Mouse (Mus musculus) ES-Bruce4 (cell line): ENCODE measurements around the gene Hist1h2bj. TPM values are rescaled to one million over a fixed set of nuclear protein-coding genes. Genes with fewer than 3 reads are reported as not detected.
"Not testable (repeated sequence)": the region's sequence is repeated elsewhere in the genome, so short reads cannot be mapped to it uniquely, and the experiment has no call there.

Experiments used
- H3K27ac ChIP-seq: 2 replicates; pipeline ENCODE4 v1.5.1; 2012; ENCODE audit warnings: low read length, inconsistent platforms; ENCODE audit not compliant: insufficient read depth
- H3K27me3 ChIP-seq: 2 replicates; pipeline ENCODE4 v1.6.1; 2012; ENCODE audit warnings: mild to moderate bottlenecking, low read length, inconsistent platforms; ENCODE audit not compliant: control insufficient read depth, poor library complexity, insufficient read depth, severe bottlenecking
- H3K36me3 ChIP-seq: 2 replicates; pipeline ENCODE4 v1.6.1; 2012; ENCODE audit warnings: inconsistent platforms, mild to moderate bottlenecking, low read length, moderate library complexity; ENCODE audit not compliant: control insufficient read depth, poor library complexity, insufficient read depth, severe bottlenecking
- H3K4me1 ChIP-seq: one replicate; pipeline ENCODE4 v1.8.1; 2011; ENCODE audit warnings: low read length; ENCODE audit not compliant: control insufficient read depth, insufficient read depth
- H3K4me3 ChIP-seq: 2 replicates; pipeline ENCODE4 v1.5.1; 2011; ENCODE audit warnings: low read depth, mild to moderate bottlenecking, low read length
- H3K9ac ChIP-seq: 2 replicates; pipeline ENCODE4 v1.6.1; 2012; ENCODE audit warnings: low read depth, mild to moderate bottlenecking, inconsistent platforms; ENCODE audit not compliant: poor library complexity, severe bottlenecking
- H3K9me3 ChIP-seq: replicated peaks from 2 replicates; pipeline ENCODE4 v1.6.1; 2012; ENCODE audit warnings: mild to moderate bottlenecking, low read length, inconsistent platforms; ENCODE audit not compliant: control insufficient read depth, poor library complexity, insufficient read depth, severe bottlenecking
- CTCF ChIP-seq: IDR thresholded peaks from one replicate; pipeline ENCODE4 v1.8.1; 2011; ENCODE audit warnings: low read depth, low read length
- EP300 ChIP-seq: IDR thresholded peaks from 2 replicates; pipeline ENCODE4 v1.6.1; 2011; ENCODE audit warnings: low read depth, low read length; ENCODE audit not compliant: insufficient read depth
- POLR2A ChIP-seq: IDR thresholded peaks from one replicate; pipeline ENCODE4 v1.8.1; 2011; ENCODE audit warnings: low read length; ENCODE audit not compliant: insufficient read depth
- polyA plus RNA-seq: library from polyadenylated mRNA; stranded (reverse); fragments of >200 nt; gene quantifications from 2 replicates; pipeline ENCODE4 v1.2.4, GENCODE M21; 2011; ENCODE audit warnings: low read depth; ENCODE audit not compliant: missing spikeins, insufficient read depth, insufficient read length

The Hist1h2bj gene
- polyA plus RNA-seq, 1 experiment: 14.6 TPM

- Histone ChIP-seq H3K9me3 (no peaks in the 10 kb centered on the region), H3K4me3 (no peak overlapping the region), H3K9ac (peak overlapping the region; percentile 98), H3K27me3 (no peaks in the 10 kb centered on the region), H3K36me3 (no peaks in the 10 kb centered on the region), H3K4me1 (no peaks in the 10 kb centered on the region), H3K27ac (peak overlapping the region; percentile 98)
- TF ChIP-seq EP300: no peak
- no peak for TF ChIP-seq CTCF
- no peak for TF ChIP-seq POLR2A
Measured at GRCm38 (mm10) chr13:22036986-22037385, 6.0 kb upstream of the Hist1h2bj start.

- Histone ChIP-seq H3K9ac (peak overlapping the region; percentile 98), H3K36me3 (no peaks in the 10 kb centered on the region), H3K27ac (no peak overlapping the region), H3K4me3 (no peak overlapping the region), H3K27me3 (no peaks in the 10 kb centered on the region), H3K9me3 (no peaks in the 10 kb centered on the region), H3K4me1 (no peaks in the 10 kb centered on the region)
- no peak for TF ChIP-seq CTCF
- TF ChIP-seq POLR2A: no peak
- no peak for TF ChIP-seq EP300
Measured at GRCm38 (mm10) chr13:22037415-22037814, 5.6 kb upstream of the Hist1h2bj start.

GRCm38 (mm10) chr13:22039364-22039763, 3.6 kb upstream of the Hist1h2bj start:
- H3K27ac ChIP-seq: peak overlapping the region; percentile 65; the same call in 1 of the 2 replicates

GRCm38 (mm10) chr13:22039951-22040463, 3.0 kb upstream of the Hist1h2bj start:
- no peaks in the 10 kb centered on the region for H3K4me1 ChIP-seq
- H3K9ac ChIP-seq: peak overlapping the region; percentile 80
- TF ChIP-seq EP300 (no peak), CTCF (no peak), POLR2A (no peak)
- no peaks in the 10 kb centered on the region for H3K36me3 ChIP-seq
- peak overlapping the region; percentile 66 for H3K4me3 ChIP-seq
- H3K27ac ChIP-seq: peak overlapping the region; percentile 69
- no peaks in the 10 kb centered on the region for H3K27me3 ChIP-seq
- no peaks in the 10 kb centered on the region for H3K9me3 ChIP-seq

More at GRCm38 (mm10) chr13:22039364-22039763, 3.6 kb upstream of the Hist1h2bj start:
- H3K9ac ChIP-seq: 0 out of 2 replicates have a peak overlapping the region, but pooled peaks have one; percentile 80
- no peaks in the 10 kb centered on the region for H3K36me3 ChIP-seq
- H3K9me3 ChIP-seq: no peaks in the 10 kb centered on the region
- TF ChIP-seq CTCF (no peak), POLR2A (no peak), EP300 (no peak)
- no peaks in the 10 kb centered on the region for H3K4me1 ChIP-seq
- no peak overlapping the region for H3K4me3 ChIP-seq
- no peaks in the 10 kb centered on the region for H3K27me3 ChIP-seq

GRCm38 (mm10) chr13:22040464-22041141, 2.4 kb upstream of the Hist1h2bj start:
- no peaks in the 10 kb centered on the region for H3K4me1 ChIP-seq
- H3K9ac ChIP-seq: peak overlapping the region; percentile 80
- H3K27ac ChIP-seq: peak overlapping the region; percentile 69
- peak overlapping the region; percentile 66 for H3K4me3 ChIP-seq
- no peaks in the 10 kb centered on the region for H3K27me3 ChIP-seq
- no peaks in the 10 kb centered on the region for H3K9me3 ChIP-seq
- TF ChIP-seq EP300 (no peak), POLR2A (peak; percentile 43)
- H3K36me3 ChIP-seq: no peaks in the 10 kb centered on the region

- Histone ChIP-seq H3K4me3 (peak within 1 kb of the TSS; percentile 66), H3K9ac (peak within 1 kb of the TSS; percentile 88), H3K27ac (peak within 1 kb of the TSS; percentile 97)
- not testable (repeated sequence) for H3K9me3 ChIP-seq, H3K27me3 ChIP-seq, H3K4me1 ChIP-seq, H3K36me3 ChIP-seq
- TF ChIP-seq EP300 (peak; percentile 91), POLR2A (peak; percentile 100)
Measured at GRCm38 (mm10) chr13:22041142-22041536, 1.9 kb upstream of the Hist1h2bj start, which contains the start of gene Hist1h4i. TSS of gene Hist1h4i (minus strand) at chr13:22041362.
